Mouse (Mus musculus): ENCODE measurements around the gene Rpl31. TPM values are rescaled to one million over a fixed set of nuclear protein-coding genes. Genes with fewer than 3 reads are reported as not detected.

The Rpl31 gene
- polyA plus RNA-seq, 1 experiment from 2014 or later: 740 TPM

GRCm38 (mm10) chr1:39365562-39365961, 2.1 kb upstream of the Rpl31 start:
- no peak for DNase-seq (ENCODE audit: low spot score)

- DNase-seq (ENCODE audit: low spot score): no peak
Observed at GRCm38 (mm10) chr1:39367045-39367444, 597 bp upstream of the Rpl31 start.

GRCm38 (mm10) chr1:39368267-39368841, 712 bp downstream of the Rpl31 start:
- DNase-seq (ENCODE audit: low spot score): peak; percentile 43

- DNase-seq (ENCODE audit: low spot score): no peak
Observed at GRCm38 (mm10) chr1:39370431-39370830, 2.8 kb downstream of the Rpl31 start.

GRCm38 (mm10) chr1:39372220-39372843, 4.7 kb downstream of the Rpl31 start:
- no peak for DNase-seq (ENCODE audit: low spot score)

- DNase-seq (ENCODE audit: low spot score): no peak
Observed at GRCm38 (mm10) chr1:39373378-39373777, 5.7 kb downstream of the Rpl31 start.

GRCm38 (mm10) chr1:39374231-39374809, 6.7 kb downstream of the Rpl31 start:
- no peak for DNase-seq (ENCODE audit: low spot score)

- no peak for DNase-seq (ENCODE audit: low spot score)
Observed at GRCm38 (mm10) chr1:39376121-39376520, 8.5 kb downstream of the Rpl31 start.

- DNase-seq (ENCODE audit: low spot score): no peak
Observed at GRCm38 (mm10) chr1:39376726-39377240, 9.1 kb downstream of the Rpl31 start.

- DNase-seq (ENCODE audit: low spot score): no peak
Observed at GRCm38 (mm10) chr1:39378540-39378939, 10.9 kb downstream of the Rpl31 start.

GRCm38 (mm10) chr1:39379021-39379420, 11.4 kb downstream of the Rpl31 start:
- DNase-seq (ENCODE audit: low spot score): no peak

GRCm38 (mm10) chr1:39381017-39381416, 13.4 kb downstream of the Rpl31 start:
- DNase-seq (ENCODE audit: low spot score): no peak

- no peak for DNase-seq (ENCODE audit: low spot score)
Observed at GRCm38 (mm10) chr1:39384914-39385313, 17.3 kb downstream of the Rpl31 start.

GRCm38 (mm10) chr1:39386456-39386855, 18.8 kb downstream of the Rpl31 start:
- DNase-seq (ENCODE audit: low spot score): no peak

- DNase-seq (ENCODE audit: low spot score): no peak
Observed at GRCm38 (mm10) chr1:39387497-39387896, 19.9 kb downstream of the Rpl31 start.

- no peak for DNase-seq (ENCODE audit: low spot score)
Observed at GRCm38 (mm10) chr1:39388163-39388562, 20.5 kb downstream of the Rpl31 start.

- no peak for DNase-seq (ENCODE audit: low spot score)
Observed at GRCm38 (mm10) chr1:39389338-39389737, 21.7 kb downstream of the Rpl31 start.

GRCm38 (mm10) chr1:39391652-39392051, 24.0 kb downstream of the Rpl31 start:
- no peak for DNase-seq (ENCODE audit: low spot score)

- DNase-seq (ENCODE audit: low spot score): peak; percentile 79
Observed at GRCm38 (mm10) chr1:39392189-39392588, 24.5 kb downstream of the Rpl31 start.

GRCm38 (mm10) chr1:39393217-39393867, 25.7 kb downstream of the Rpl31 start:
- DNase-seq (ENCODE audit: low spot score): no peak

GRCm38 (mm10) chr1:39394096-39394495, 26.5 kb downstream of the Rpl31 start:
- no peak for DNase-seq (ENCODE audit: low spot score)

GRCm38 (mm10) chr1:39394650-39395049, 27.0 kb downstream of the Rpl31 start:
- DNase-seq (ENCODE audit: low spot score): no peak

All from thymus, postnatal 0 days (tissue).